Mouse (Mus musculus) heart, adult 9 months (tissue): ENCODE measurements around the gene Rsph14.
"Not testable (repeated sequence)": the region's sequence is repeated elsewhere in the genome, so short reads cannot be mapped to it uniquely, and the experiment has no call there.

Experiments
- DNase-seq, 2 experiments: peaks; one replicate each; pipeline ENCODE4 v3.0.0; 2022; ENCODE audit warnings: low spot score in 2 of 2

Gene Rsph14

DNA sequence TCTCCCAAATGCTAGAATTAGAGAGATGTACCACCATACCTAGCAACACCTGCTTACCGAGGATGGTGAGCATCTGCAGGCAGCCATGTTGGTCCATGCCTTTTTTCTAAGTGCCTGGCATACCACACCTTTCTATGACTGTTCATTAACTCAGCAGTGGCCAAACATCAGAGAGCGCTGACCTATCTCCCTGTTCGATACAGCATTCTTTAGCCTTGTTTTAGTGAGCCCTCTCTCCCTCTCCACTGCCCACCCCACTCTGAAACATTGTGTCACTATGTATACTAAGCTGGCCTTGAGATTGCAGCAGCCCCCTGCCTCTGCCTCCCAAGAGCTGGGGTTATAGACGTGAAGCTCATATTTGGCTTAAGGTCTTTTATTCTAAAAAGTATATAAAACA lies 21.3 kb upstream of the Rsph14 start:
- DNase-seq: no peak

DNA sequence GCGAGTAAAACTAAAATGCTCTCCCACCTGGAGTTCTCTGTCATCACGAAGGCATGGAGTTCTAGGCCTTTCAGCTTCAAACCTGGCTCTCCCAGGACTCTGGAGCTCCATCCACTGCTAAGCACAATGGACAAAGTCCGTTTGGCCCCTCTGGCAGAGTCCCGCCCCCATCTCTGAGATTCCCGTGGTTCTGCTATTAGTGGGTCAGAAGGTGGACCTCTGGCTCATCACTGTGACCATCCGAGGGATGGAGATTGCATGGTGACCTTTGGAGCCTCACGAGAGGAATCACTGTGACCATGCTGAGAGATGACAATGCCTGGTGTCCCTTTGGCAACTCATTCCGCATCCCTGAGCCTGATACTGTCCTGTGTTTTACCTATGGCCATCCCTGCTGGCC lies 20.5 kb upstream of the Rsph14 start:
- no peak for DNase-seq

DNA sequence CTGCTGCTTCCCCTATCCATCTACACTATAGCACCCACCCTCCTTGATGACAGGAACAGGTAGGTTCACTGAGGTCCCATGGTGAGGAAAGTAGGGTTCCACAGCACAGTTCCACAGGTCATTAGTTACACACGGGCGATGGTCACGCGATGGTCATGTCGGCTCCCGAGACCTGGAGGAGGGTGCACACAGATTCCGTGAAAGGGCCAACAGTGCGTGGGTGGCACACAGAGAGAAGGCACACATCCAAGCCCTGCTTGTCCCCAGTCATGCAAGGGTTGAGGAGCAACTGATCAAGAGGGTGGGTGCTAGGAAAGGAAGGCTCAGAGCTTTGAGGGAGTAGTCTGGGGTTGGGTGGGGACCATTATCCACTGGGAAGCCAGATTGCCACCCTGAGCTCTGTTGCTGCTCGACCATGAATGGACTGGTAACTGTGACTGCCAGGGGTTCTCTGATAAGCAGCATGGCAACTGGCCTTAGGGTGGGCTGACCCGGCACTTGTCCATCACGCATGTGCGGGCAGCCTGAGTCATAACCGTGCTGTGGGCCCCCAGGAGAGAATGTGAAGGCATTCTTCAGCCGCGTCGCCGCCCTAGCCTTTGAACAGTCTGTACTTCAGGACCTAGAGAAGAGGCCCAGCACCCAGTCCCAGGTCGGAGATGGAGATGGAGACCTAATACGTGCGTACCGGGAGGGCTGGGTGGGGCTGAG lies 19.1 kb upstream of the Rsph14 start:
- no peak for DNase-seq

DNA sequence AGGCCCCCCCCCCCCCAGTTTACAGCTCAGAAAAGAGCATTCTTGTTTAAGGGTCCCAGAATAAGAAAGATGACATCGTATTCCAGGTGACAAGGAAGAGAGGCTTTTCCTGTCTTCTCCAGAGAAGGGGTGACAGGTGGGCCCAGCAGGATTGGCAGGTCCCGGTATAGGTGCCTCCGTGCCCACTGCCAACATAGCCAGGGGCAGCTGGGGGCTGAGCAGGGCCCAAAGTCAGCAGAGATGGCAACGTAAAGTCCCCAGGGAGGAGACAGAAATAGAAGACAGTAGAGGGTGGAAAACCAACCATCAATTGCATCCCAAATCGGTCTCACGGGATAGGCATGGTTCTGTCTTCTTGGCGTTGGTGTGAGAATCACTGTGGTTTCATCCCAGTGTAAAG lies 16.3 kb upstream of the Rsph14 start:
- no peak for DNase-seq

DNA sequence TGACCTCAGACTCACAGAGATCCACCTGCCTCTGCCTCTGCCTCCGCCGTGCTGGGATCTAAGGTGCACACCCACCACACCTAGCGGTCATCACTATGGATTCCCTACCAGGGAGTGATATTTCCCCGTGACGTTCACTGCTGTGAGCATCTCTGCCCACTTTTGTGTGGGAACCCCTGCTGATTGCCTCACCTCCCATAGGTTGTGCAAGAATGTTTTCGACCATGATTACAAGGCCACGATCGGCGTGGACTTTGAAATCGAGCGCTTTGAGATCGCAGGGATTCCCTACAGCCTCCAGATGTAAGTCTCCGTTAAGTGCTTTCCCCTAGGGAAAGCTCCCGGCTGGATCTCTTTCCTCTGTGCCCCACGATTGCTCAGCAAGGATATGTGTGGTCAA lies 13.4 kb upstream of the Rsph14 start:
- DNase-seq: no peak

DNA sequence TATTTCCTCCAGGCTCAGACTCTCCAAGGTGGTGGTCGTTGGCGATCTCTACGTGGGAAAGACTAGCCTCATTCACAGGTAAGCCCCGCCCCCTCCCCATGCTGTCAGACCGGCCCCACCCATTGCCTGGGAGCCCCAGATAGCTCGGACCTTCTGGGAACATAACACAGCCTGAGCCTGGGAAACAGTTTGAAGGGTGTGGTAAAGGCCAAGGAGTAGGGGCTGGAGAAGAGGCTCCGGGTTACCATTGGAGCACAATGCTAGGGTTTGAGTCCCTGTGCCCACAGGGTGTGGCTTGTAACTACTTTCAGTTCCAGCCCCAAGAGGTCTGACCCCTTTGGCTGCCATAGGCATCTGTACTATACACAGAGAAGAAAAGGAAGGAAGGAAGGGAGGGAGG lies 12.1 kb upstream of the Rsph14 start:
- no peak for DNase-seq

DNA sequence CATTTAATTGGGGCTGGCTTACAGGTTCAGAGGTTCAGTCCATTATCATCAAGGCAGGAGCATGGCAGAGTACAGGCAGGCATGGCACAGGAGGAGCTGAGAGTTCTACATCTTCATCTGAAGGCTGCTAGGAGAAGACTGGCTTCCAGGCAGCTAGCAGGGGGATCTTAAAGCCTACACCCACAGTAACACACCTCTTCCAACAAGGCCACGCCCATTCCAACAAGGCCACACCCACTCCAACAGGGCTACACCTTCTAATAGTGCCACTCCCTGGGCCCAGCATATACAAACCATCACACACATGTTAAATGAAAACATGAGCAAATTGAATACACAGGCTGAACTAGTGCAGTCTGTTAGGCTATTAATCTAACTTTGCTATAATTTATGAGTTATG lies 9.7 kb upstream of the Rsph14 start:
- not testable (repeated sequence) for DNase-seq

DNA sequence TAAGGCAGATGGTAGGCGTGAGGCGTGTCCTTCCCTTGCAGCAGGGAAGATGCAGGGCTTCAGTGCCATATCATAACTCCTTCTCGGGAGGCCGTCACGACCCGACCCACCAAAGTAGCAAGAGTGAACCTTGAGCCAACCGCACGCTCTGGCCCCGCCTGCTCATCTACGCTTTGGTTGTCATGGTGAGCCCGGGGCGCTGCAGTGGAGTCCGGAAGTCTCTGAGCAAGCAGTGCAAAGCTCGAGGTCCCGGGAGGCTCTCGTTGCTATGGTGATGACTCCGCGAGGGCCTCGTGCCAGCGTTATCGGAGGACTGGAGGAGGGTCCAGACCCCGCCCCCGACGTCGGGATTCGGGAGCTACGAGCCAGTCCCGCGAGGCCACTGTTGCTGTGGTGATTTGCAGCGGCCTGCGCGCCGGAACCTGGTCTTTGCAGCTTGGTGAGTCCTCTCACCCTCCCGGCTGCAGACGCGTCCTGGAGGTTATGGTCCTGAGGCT lies 4.5 kb upstream of the Rsph14 start, which contains the start of gene Rab36:
Rab36 (plus strand) TSS at position 176 of the 497 bp plus-strand sequence.
- DNase-seq: peak; percentile 94 to 95

DNA sequence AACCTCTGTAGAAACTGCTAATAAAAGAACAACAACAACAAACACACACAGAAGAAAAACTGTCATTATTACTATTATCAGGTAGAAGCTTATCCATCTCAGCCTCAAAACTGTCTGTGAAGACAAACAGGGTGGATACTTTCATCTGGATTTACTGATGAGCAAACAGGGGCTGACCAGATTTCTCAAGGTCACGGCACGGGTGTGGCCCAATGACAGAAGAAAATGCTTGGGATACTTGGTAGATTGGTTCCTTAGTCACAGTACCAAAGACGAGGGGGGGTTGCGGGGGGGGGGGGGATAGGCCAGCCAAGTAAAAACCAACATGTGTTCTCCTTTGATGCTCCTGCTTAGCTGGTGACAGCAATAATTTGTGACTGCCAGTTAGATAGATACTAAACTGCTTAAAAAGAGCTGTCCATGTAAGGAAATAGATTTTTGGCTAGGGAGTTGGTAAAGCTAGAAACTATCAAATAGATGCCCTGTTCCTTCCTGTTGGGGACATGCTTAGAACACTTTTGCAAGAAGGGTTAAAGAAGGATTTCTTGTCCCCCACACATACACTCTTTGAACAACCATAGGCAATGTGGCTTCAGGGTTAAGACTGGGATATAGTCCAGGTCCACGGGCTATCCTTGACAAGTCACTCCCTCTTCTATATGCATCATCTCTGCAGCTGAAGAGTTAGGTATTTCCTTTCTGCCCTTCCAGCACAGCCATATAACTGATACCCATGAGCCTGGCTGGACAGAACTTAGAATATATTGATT lies 856 bp downstream of the Rsph14 start:
- DNase-seq: no peak

DNA sequence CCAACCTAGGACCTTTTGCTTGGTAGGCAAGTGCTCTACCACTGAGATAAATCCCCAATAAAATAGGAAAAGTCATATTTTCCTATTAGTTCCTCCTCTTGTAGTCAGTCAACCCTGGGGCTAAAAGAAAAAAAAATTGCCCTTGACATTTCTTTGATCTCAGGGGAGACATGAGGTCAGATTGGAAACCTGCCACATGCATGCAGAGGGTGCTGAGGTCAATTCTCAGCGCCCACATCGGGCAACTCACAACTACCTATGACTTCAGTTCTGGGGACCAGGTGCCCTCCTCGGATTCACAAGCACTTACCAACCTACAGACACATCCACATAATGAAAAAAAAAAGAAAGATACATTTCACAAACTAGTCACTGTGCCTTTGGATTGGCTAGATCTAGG lies 2.2 kb downstream of the Rsph14 start:
- no peak for DNase-seq

DNA sequence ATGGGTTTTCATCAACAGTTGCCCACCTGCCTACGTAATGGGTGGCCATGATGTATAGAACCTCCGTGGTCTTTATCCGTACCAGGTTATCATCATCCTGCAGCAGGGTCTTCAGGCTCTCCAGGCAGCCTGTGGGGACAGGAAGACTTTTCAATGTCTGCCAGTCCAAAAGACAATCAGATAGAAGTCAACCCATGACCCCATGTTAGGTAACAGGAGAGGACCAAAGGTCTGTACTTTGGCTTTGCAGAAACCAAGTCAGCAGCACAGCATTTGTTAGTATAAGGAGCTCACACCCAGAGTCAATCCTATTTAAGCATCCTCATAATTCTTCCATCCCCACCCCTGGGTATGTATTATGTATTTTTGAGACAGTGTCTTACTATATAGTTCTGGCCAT lies 2.7 kb downstream of the Rsph14 start:
- no peak for DNase-seq

DNA sequence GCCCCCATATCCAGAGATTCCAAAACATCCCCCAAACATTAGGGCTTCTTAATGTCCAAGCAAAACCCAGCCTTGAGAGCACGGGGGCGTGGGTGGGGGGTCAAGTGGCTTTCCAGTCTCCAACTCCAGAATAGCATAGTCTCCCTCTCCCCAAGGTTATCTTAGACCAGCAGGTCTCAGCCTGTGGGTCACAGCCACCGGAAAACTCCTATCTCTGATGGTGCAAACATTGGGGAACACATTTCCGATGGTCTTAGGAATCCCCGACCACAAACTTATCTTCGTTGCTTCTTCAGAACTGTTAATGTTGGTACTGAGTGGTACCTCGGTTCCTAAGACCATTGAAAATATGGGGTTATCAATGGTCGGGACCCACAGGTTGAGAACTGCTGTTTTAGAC lies 3.6 kb downstream of the Rsph14 start:
- no peak for DNase-seq

DNA sequence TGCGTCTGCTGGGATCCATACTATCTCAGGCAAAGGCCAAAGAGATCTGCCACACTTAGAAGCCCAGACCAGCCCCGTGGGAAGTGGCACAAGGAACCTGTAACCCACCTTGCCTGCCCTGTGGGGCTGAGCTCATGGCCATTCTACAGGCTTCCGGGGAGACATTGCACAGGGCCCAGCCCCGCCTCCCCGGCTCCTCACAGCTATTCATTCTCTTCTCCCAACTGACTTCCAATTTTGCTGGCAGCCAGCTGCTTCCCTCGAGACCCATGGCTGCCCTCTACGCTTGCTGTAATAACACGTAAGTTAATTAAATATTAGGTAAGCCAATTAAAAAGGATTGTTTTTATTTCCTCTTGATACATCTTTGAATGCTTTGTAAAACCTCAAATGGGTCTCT lies 5.9 kb downstream of the Rsph14 start:
- DNase-seq: no peak

DNA sequence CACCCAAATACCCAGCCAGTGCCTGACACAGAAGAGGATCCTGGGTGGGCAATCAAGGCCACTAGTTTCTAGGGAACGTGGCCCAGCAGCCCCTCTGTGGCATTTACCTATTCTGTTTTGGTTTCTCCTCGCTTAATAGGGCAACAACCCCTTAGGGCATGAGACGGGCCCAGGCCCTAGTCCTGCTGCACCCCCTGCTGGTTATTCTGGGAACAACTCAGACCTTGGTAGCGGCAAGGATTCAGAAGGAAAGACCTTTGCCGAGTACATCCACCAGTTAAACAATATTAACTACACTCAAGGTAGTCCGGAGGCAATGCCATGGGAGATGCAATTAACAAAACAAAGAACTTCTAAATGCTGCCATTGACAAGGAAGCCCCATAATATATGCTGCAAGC lies 11.2 kb downstream of the Rsph14 start:
- peak in 1 of 2 experiments; percentile 54 for DNase-seq

DNA sequence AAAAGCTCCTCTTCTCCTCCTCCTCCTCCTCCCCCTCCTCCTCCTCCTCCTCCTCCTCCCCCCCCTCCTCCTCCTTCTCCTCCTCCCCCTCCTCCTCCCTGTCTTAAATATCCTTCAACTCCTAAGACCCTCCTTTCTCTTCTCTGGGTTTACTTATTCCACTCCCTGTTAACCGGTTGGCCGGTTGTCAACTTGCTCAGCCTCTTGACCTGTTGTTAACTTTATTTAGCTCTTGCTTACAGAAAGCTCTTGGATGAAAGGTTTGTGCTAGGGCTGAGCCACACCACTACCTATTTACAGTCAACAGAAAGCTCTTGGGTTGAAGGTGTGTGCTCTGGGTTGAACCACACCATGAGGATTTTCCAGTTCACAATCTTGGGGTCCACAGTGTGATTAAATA lies 12.1 kb downstream of the Rsph14 start:
- no peak for DNase-seq

DNA sequence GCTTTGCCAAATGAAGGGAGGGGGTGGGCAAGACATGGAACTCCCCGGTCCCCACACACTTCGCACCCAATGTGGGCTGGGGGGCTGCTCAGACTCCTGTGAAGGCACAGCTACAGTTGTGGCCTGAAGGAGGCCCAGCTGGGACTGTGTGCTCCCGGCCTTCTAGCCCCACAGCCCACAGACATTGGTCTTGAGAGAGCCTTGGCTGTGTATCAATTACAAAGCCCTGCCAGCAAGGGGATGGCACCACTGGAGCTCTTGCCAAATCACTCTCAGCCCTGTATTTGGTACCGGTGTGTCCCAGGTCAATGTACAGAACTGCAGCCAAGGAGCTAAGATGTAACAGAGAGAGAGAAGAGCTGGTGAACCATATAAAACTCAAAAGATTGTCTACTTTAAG lies 15.9 kb downstream of the Rsph14 start:
- no peak for DNase-seq

DNA sequence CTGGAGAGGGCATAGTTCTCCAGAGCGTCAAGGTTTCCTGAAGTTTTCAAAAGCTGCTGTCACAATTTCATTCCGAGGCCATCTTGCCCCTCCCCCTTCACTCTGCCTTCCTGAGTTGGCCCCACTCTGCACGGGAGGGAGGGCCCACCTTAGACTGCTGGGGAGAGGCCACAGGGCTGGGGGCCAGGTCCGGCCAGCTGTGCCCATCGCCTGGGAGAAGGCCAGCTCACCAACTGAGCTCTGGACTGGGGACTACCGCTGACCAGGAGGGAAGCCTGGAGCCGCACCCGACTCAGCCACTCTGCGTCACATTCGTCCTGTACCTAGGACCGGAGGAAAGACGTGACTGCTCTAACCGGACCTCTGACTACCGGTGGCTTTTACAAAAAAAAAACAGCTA lies 16.9 kb downstream of the Rsph14 start:
- no peak for DNase-seq

DNA sequence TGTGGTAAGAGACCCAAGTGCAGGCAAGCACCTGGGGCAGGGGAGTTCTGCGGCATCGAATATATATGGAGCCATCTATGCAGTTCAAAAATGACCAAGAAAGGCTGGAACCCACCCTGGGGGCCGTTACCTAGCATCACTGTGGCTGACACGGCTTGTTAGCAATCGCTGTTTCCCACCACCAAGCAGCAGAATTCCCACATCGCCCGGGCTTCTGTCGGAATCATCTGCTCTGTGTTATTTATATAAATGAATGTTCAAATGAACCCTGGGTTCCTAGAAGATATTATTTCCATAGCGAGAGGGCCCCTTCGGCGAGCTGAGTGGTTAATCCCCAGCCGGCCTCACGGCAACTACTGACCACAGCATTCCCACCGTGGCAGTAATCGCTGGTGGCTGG lies 21.7 kb downstream of the Rsph14 start:
- DNase-seq: no peak

DNA sequence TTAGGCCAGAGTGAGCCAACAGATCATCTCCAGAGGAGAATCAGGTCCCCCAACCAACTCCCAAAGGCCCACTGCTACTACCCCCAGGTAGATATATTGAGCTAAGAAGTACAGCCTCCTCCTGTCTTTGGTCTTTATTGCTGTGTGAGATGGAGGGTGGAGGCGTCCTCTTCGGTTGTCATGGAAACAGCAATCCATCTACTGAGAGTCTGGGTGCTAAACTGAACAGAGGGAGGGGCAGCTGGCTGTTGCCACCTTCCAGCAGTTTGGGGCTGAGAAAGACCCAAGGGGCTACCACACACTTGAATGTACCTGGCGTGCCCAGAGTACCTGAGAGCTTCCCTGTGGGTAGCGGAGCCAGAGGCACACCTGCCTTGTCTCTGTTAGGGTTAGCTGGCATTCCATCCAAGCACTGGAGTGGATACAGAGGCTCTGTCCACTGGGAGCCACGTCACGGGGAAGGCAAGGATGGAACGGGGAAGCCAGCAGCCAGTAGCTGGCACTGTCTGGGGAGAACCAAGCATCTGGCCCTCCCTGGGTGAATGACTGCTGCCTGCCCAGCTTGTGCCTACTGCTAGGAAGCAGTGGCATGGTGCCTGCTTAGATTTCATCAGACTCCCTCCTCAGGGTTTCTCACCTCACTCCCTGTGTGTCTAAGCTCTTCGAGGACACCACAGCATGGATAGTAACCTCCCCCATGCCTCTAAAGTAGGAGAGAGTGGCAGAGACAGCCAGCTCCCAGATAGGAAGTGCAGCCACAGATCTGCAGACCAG lies 25.3 kb downstream of the Rsph14 start:
- DNase-seq: no peak

DNA sequence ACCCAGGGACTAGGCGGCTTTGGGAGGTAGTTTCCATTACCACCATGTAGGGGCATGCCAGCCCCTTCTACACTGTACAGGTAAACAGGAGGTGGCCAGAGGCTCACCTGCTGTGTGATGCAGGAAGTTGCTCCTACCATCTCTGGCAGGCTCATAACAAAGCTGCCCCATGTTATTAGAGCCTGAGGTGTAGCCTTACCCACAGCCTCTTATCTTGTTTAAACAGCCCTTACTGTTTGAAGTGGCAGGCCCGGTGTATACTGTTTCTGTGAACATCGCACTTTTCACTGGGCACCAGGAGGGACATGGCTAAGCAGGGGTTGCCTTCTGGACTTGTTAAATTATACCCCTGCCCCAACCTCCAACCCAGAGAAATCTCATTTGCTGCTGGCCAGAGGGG lies 28.3 kb downstream of the Rsph14 start:
- DNase-seq: no peak

DNA sequence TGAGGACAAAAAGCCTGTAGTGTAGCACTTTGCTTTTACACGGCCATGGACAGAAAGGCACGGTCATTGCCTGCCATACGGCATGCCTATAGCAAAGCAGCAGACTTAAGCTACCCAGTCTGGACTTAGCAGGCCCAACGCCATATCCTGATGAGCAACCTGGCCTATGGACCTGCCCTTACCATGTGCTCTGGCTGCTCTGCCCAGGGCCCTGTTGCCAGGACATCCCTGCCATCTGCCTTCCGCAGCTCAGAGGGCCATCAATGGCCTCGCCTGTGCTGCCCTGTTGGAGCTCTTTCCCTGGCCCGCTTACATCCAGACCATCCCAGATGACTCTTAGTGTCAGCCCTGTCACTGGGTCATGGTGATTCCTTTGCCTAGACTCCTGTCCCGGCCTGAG lies 31.0 kb downstream of the Rsph14 start:
- DNase-seq: no peak

DNA sequence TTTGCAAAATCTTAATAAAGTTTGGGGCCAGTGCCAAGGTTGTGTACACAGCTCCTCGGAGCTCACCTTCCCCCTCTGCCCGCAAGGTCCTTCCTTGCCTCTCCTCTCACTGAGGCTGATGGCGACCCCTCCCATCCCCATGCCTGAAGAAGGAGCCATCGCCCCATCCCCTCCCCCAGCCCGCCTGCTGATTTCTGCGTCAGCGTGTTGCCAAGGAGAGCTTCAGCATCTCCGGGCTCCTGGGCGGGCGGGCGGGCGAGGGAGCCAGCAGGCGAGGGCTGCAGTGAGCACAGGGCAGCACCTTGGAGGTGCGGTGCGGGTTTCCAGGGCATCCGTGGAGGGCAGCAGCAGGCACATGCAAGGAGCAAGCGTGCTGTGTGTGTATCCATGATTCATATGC lies 37.0 kb downstream of the Rsph14 start:
- DNase-seq: no peak

DNA sequence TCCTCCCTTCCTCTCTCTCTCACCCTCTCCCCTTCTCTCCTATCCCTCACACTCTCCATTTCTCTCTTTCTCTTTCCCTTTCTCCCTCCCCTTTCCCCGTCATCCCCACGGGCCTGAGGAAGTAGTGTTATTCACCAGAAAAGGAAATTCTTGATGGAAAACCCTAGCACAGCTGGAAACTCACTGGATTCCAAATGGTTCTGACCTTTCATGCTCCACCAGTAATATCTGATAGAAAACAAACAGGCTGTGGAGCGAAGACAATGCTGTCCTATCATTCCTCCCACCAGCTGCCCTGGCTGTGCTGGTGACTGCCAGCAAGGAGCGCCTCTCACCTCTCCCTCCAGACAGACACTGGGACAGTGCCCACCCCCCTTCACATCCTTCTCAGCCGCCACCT lies 37.5 kb downstream of the Rsph14 start:
- peak; percentile 4 to 12 for DNase-seq
